Mouse (Mus musculus): Measurements from ENCODE around the gene Ifna7. TPM values are rescaled to one million over a fixed set of nuclear protein-coding genes. Genes with fewer than 3 reads are reported as not detected.

Gene Ifna7
- polyA plus RNA-seq, 1 experiment from 2014 or later, result not detected

- H3K9me3 ChIP-seq (replicated peaks), result no peaks in the 10 kb centered on the region
- no peak for DNase-seq (ENCODE audit: low spot score)
- H3K27me3 ChIP-seq (ENCODE audit: low read depth, poor library complexity, severe bottlenecking), result no peaks in the 10 kb centered on the region
- no peak overlapping the region for H3K27ac ChIP-seq
- WGBS, result 81% methylated on average over 4 of the region's 4 CpGs
- H3K36me3 ChIP-seq, result no peaks in the 10 kb centered on the region
- H3K4me3 ChIP-seq, result no peak overlapping the region
- no peaks in the 10 kb centered on the region for H3K4me1 ChIP-seq
Measured at GRCm38 (mm10) chr4:88851026-88851763, 35.2 kb downstream of the Ifna7 start.

GRCm38 (mm10) chr4:88859214-88859613, 43.2 kb downstream of the Ifna7 start:
- DNase-seq (ENCODE audit: low spot score), result no peak
- H3K4me1 ChIP-seq, result peaks cover 7% of the 10 kb centered on the region
- H3K9me3 ChIP-seq (replicated peaks), result no peaks in the 10 kb centered on the region
- peaks cover 9% of the 10 kb centered on the region for H3K27me3 ChIP-seq (ENCODE audit: low read depth, poor library complexity, severe bottlenecking)
- no peak overlapping the region for H3K27ac ChIP-seq
- H3K4me3 ChIP-seq, result no peak overlapping the region
- H3K36me3 ChIP-seq, result no peaks in the 10 kb centered on the region

- WGBS, result 11% methylated on average over 7 of the region's 7 CpGs
- H3K4me3 ChIP-seq, result no peak overlapping the region
- no peak overlapping the region for H3K27ac ChIP-seq
- no peak for DNase-seq (ENCODE audit: low spot score)
- H3K36me3 ChIP-seq, result no peaks in the 10 kb centered on the region
- no peaks in the 10 kb centered on the region for H3K9me3 ChIP-seq (replicated peaks)
- H3K4me1 ChIP-seq, result peaks cover 25% of the 10 kb centered on the region
- H3K27me3 ChIP-seq (ENCODE audit: low read depth, poor library complexity, severe bottlenecking), result peaks cover 26% of the 10 kb centered on the region
Measured at GRCm38 (mm10) chr4:88863309-88863708, 47.3 kb downstream of the Ifna7 start.

GRCm38 (mm10) chr4:88864599-88864998, 48.6 kb downstream of the Ifna7 start:
- H3K36me3 ChIP-seq, result no peaks in the 10 kb centered on the region
- WGBS, result 65% methylated on average over 9 of the region's 9 CpGs
- H3K27me3 ChIP-seq (ENCODE audit: low read depth, poor library complexity, severe bottlenecking), result peaks cover 26% of the 10 kb centered on the region
- no peak for DNase-seq (ENCODE audit: low spot score)
- H3K4me1 ChIP-seq, result peaks cover 27% of the 10 kb centered on the region
- no peak overlapping the region for H3K27ac ChIP-seq
- H3K4me3 ChIP-seq, result no peak overlapping the region
- H3K9me3 ChIP-seq (replicated peaks), result no peaks in the 10 kb centered on the region

GRCm38 (mm10) chr4:88865011-88865569, 49.1 kb downstream of the Ifna7 start:
- Histone ChIP-seq H3K27me3 (ENCODE audit: low read depth, poor library complexity, severe bottlenecking) (peaks cover 26% of the 10 kb centered on the region), H3K27ac (no peak overlapping the region), H3K4me3 (no peak overlapping the region), H3K36me3 (no peaks in the 10 kb centered on the region), H3K9me3 (replicated peaks) (no peaks in the 10 kb centered on the region), H3K4me1 (peaks cover 27% of the 10 kb centered on the region)
- DNase-seq (ENCODE audit: low spot score), result no peak
- 41% methylated on average over 6 of the region's 6 CpGs for WGBS

Other genes with a start within 250 kb of the Ifna7 start
- not detected in 2 replicates for gene Ifna14, start 244.4 kb upstream of the Ifna7 start, polyA plus RNA-seq (2016; fragmentation: Nextera tagmentation; extraction: Ambion mirVana)
- gene Ifna9, start 223.8 kb upstream of the Ifna7 start, polyA plus RNA-seq (2016; fragmentation: Nextera tagmentation; extraction: Ambion mirVana), result not detected in 2 replicates
- not detected in 2 replicates for gene Ifna12, start 212.9 kb upstream of the Ifna7 start, polyA plus RNA-seq (2016; fragmentation: Nextera tagmentation; extraction: Ambion mirVana)
- not detected in 2 replicates for gene C87499, start 181.8 kb upstream of the Ifna7 start, polyA plus RNA-seq (2016; fragmentation: Nextera tagmentation; extraction: Ambion mirVana)
- gene Ifna13, start 171.8 kb upstream of the Ifna7 start, polyA plus RNA-seq (2016; fragmentation: Nextera tagmentation; extraction: Ambion mirVana), result 0.24 TPM in 1 of 2 replicates, not detected in the other
- gene Ifna16, start 139.3 kb upstream of the Ifna7 start, polyA plus RNA-seq (2016; fragmentation: Nextera tagmentation; extraction: Ambion mirVana), result not detected in 2 replicates
- not detected in 2 replicates for gene Ifna2, start 132.3 kb upstream of the Ifna7 start, polyA plus RNA-seq (2016; fragmentation: Nextera tagmentation; extraction: Ambion mirVana)
- gene Ifnab, start 124.9 kb upstream of the Ifna7 start, polyA plus RNA-seq (2016; fragmentation: Nextera tagmentation; extraction: Ambion mirVana), result not detected in 2 replicates
- gene Gm26566, start 94.4 kb upstream of the Ifna7 start, polyA plus RNA-seq (2016; fragmentation: Nextera tagmentation; extraction: Ambion mirVana), result 1.1 and 1.5 TPM in 2 replicates
- gene Klhl9, start 93.8 kb upstream of the Ifna7 start, polyA plus RNA-seq (2016; fragmentation: Nextera tagmentation; extraction: Ambion mirVana), result 82.7 and 106 TPM in 2 replicates
- 0.33 TPM in 1 of 2 replicates, not detected in the other for gene Gm13271, start 61.4 kb upstream of the Ifna7 start, polyA plus RNA-seq (2016; fragmentation: Nextera tagmentation; extraction: Ambion mirVana)
- gene Gm13283, start 56.1 kb upstream of the Ifna7 start, polyA plus RNA-seq (2016; fragmentation: Nextera tagmentation; extraction: Ambion mirVana), result 0.40 and 0.54 TPM in 2 replicates
- gene Gm13290, start 42.4 kb upstream of the Ifna7 start, polyA plus RNA-seq (2016; fragmentation: Nextera tagmentation; extraction: Ambion mirVana), result 0.74 and 0.94 TPM in 2 replicates
- not detected in 2 replicates for gene Gm13289, start 39.3 kb upstream of the Ifna7 start, polyA plus RNA-seq (2016; fragmentation: Nextera tagmentation; extraction: Ambion mirVana)
- not detected in 2 replicates for gene Gm13272, start 36.4 kb upstream of the Ifna7 start, polyA plus RNA-seq (2016; fragmentation: Nextera tagmentation; extraction: Ambion mirVana)
- 0.16 and 0.39 TPM in 2 replicates for gene Ifnz, start 34.1 kb upstream of the Ifna7 start, polyA plus RNA-seq (2016; fragmentation: Nextera tagmentation; extraction: Ambion mirVana)
- gene Gm13276, start 30.5 kb upstream of the Ifna7 start, polyA plus RNA-seq (2016; fragmentation: Nextera tagmentation; extraction: Ambion mirVana), result not detected in 2 replicates
- not detected in 2 replicates for gene Gm13277, start 27.6 kb upstream of the Ifna7 start, polyA plus RNA-seq (2016; fragmentation: Nextera tagmentation; extraction: Ambion mirVana)
- gene Gm13278, start 24.7 kb upstream of the Ifna7 start, polyA plus RNA-seq (2016; fragmentation: Nextera tagmentation; extraction: Ambion mirVana), result not detected in 2 replicates
- gene Gm13275, start 21.7 kb upstream of the Ifna7 start, polyA plus RNA-seq (2016; fragmentation: Nextera tagmentation; extraction: Ambion mirVana), result not detected in 2 replicates
- not detected in 2 replicates for gene Gm13279, start 18.8 kb upstream of the Ifna7 start, polyA plus RNA-seq (2016; fragmentation: Nextera tagmentation; extraction: Ambion mirVana)
- gene Gm13285, start 16.6 kb upstream of the Ifna7 start, polyA plus RNA-seq (2016; fragmentation: Nextera tagmentation; extraction: Ambion mirVana), result 0.28 and 0.48 TPM in 2 replicates
- gene Gm13287, start 13.0 kb upstream of the Ifna7 start, polyA plus RNA-seq (2016; fragmentation: Nextera tagmentation; extraction: Ambion mirVana), result not detected in 2 replicates
- gene Gm13288, start 10.7 kb upstream of the Ifna7 start, polyA plus RNA-seq (2016; fragmentation: Nextera tagmentation; extraction: Ambion mirVana), result 0.15 TPM in 1 of 2 replicates, not detected in the other
- gene Ifna11, start 3.7 kb downstream of the Ifna7 start, polyA plus RNA-seq (2016; fragmentation: Nextera tagmentation; extraction: Ambion mirVana), result not detected in 2 replicates
- not detected in 2 replicates for gene Ifna6, start 11.2 kb downstream of the Ifna7 start, polyA plus RNA-seq (2016; fragmentation: Nextera tagmentation; extraction: Ambion mirVana)
- not detected in 2 replicates for gene Ifna5, start 19.3 kb downstream of the Ifna7 start, polyA plus RNA-seq (2016; fragmentation: Nextera tagmentation; extraction: Ambion mirVana)
- gene Ifna4, start 25.6 kb downstream of the Ifna7 start, polyA plus RNA-seq (2016; fragmentation: Nextera tagmentation; extraction: Ambion mirVana), result not detected in 2 replicates
- gene Ifna1, start 33.9 kb downstream of the Ifna7 start, polyA plus RNA-seq (2016; fragmentation: Nextera tagmentation; extraction: Ambion mirVana), result not detected in 2 replicates
- gene Ifne, start 64.0 kb downstream of the Ifna7 start, polyA plus RNA-seq (2016; fragmentation: Nextera tagmentation; extraction: Ambion mirVana), result not detected in 2 replicates